Mouse (Mus musculus): Measurements from ENCODE around the gene Cyp21a1.
"Not testable (repeated sequence)": the region's sequence is repeated elsewhere in the genome, so short reads cannot be mapped to it uniquely, and the experiment has no call there.

The Cyp21a1 gene

GRCm38 (mm10) chr17:34804871-34805562, 656 bp upstream of the Cyp21a1 start:
- peak; percentile 4 for DNase-seq (ENCODE audit: extremely low read depth, low read depth)

DNA sequence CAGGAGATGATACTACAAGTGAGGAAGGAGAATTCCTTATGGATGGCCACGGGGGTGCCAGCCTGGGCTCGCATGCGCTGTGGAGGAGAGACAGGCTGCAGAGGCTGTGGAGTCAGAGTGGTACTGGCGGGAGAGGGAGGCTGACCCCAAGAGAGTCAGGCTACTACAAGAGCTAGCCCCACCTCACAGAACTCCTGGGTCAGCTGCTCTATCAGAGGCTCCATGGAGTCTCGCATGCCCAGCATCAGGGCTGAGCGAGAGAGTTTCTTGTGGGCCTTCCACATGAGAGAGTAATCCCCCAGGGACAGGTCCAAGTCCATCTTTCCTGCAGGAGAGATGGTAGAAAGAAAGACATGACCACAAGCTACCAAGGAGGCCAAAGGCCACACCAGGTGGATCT, 994 bp downstream of the Cyp21a1 start:
- DNase-seq (ENCODE audit: extremely low read depth, low read depth) = not testable (repeated sequence)

DNA sequence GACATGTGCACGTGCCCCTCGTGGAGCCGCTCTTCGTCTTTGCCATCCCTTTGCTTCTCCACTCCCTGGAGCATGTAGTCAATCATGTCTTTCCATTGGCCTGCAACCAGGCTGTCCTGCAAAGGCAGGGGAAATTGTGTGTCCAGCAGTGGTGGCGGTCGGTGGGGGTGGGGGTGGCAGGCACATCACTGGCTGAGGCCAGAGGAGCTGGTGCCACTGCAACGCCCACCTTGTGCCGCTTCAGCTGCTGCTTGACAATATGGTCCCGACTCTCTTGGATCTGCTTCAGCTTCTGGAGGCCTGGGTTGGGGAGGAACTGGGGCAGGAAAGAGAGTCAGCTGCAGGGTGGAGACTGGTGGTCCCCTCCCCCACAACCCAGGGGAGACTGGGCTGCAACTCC, 1.6 kb downstream of the Cyp21a1 start:
- not testable (repeated sequence) for DNase-seq (ENCODE audit: extremely low read depth, low read depth)

DNA sequence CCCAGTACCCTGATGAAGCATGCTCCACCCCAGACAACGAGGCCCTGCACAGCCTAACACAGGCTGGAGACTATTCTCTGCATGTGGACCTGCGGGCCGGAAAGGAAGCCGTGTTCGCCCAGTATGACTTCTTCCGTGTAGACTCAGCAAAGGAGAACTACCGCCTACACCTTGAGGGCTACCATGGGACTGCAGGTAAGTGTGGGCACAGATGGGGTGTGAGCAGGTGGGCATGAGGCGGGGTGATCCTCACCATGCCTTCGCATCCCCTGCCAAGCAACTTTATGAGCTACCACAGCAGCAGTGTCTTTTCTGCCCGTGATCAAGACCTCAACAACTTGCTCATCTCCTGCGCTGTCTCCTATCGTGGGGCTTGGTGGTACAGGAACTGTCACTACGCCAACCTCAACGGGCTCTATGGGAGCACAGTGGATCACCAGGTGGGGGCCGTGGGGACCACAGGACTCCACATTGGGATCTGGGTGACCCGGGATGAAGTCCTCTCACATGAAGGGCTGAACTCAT, 3.5 kb downstream of the Cyp21a1 start:
- not testable (repeated sequence) for DNase-seq (ENCODE audit: extremely low read depth, low read depth)

DNA sequence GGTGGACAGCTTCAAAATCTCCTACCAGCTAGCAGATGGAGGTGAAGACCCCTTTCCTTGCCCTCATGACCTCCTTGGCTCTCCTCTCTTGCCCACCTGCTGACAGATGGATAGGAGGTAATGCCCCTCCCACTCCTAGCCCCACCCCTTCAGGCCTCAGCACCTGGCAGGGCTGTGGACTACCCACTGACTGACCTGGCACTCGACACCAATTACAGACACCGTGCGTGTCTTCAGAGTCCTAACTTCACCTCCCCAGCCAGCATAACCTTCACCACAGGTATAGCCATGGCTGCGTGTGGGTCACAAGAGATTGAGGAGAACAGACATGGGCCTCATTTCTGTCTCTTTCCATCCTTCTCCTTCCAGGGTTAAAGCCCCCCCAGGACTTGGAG, 4.8 kb downstream of the Cyp21a1 start:
- DNase-seq (ENCODE audit: extremely low read depth, low read depth) = no peak

GRCm38 (mm10) chr17:34798866-34799530, 5.4 kb downstream of the Cyp21a1 start:
- no peak for DNase-seq (ENCODE audit: extremely low read depth, low read depth)

DNA sequence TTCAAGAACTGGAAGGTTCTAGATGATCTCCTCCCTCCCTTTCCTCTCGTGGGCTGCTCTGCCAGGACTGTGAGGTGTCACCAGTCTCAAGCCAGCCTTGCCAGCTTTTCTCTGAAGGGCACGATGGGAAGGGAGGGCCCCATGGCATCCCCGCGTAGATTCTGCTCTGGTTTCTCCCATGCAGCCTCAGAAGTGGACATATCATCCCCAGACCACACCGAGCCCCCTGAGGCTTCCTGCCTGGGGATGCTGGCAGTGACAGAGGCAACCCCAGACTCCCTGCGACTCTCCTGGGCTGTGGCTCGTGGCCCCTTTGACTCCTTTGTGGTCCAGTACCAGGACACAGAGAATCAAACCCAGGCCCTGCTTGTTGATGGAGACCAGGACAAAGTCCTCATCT, 6.3 kb downstream of the Cyp21a1 start:
- not testable (repeated sequence) for DNase-seq (ENCODE audit: extremely low read depth, low read depth)

DNA sequence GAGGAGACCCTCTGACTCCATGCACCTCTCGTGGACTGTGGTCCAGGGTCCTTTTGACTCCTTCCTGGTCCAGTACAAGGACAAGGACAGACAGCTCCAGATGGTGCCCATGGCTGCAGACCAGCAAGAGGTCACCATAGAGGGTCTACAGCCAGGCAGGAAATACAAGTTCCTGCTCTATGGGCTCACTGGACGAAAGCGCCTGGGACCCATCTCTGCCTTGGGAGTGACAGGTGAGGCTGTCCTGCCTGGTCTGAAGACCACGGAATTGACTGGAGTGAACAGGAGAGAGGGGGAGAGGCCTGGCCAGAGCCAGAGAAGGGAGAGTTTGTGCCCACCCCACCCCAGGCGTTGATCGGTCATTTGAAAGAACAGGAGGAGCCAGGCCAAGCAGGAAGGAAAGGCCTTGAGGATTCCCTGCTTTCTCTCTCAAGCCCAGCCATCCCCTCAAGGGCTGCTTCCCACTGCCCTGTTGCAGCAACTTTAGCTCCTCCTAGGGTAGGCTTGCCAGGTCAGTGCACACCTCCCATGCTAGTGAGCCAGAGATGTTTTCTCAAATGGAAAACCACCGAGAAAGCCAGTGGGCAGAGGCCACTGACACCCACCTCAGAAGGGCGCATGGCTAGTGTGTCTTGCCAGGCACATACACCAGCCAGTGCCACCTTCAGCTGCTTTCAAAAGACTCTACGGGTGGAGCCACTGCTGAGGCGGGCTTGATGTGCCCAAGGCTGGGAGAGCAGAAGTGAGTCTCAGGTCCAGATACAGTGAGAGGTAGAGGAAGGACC, 7.0 kb downstream of the Cyp21a1 start:
- not testable (repeated sequence) for DNase-seq (ENCODE audit: extremely low read depth, low read depth)

DNA sequence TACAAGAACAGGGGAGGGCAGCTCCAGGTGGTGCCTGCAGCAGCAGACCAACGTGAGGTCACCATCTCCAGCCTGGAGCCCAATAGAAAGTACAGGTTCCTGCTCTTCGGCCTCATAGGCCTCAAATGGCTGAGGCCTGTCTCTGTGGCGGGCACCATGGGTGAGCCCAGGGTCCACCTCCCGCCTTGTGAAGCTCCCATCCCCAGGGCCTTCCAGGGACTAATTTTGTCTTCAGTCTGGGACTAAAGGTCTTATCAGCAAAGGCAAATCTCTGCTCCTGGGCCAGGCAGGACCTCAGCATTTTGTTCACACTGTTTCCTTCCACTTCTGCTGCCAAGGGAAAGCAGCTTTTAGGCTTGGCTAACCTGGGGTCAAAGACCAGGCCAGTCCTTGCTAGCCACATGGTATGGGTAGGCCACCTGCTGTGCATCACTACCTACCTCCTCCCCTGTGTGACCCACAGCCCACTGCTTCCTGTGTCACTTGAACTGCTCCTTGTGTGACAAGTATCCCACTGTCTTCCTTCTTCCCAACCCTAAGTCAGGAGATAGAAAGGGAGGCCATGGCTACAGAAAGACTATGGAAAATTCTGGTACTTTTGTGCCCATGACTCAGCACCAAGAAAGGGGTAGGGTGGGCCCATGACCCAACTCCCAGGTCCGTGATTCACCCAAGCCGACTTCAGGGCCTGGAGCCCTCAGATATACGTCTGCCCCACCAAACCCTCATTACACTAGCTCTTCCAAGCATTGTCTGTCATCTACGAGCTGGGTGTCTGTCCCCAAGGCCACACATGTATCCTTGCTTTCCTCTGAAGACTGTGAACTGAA, 7.8 kb downstream of the Cyp21a1 start:
- DNase-seq (ENCODE audit: extremely low read depth, low read depth) = no peak

DNA sequence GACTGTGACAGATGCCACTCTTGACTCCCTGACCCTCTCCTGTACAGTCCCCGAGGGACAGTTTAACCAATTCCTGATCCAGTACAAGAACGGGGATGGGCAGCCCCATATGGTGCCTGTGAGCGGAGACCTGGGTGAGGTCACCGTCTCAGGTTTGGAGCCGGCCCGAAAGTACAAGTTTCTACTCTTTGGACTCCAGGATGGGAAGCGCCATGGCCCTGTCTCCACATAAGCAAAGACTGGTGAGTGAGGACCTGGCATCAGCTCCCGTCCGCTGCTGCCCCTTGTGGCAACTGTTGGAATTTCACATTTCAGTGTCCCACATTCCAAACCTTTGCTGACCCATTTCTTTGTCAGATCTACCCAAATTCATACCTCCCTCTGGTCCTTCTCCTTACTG, 8.7 kb downstream of the Cyp21a1 start:
- DNase-seq (ENCODE audit: extremely low read depth, low read depth) = no peak

GRCm38 (mm10) chr17:34795016-34795415, 9.3 kb downstream of the Cyp21a1 start:
- no peak for DNase-seq (ENCODE audit: extremely low read depth, low read depth)

DNA sequence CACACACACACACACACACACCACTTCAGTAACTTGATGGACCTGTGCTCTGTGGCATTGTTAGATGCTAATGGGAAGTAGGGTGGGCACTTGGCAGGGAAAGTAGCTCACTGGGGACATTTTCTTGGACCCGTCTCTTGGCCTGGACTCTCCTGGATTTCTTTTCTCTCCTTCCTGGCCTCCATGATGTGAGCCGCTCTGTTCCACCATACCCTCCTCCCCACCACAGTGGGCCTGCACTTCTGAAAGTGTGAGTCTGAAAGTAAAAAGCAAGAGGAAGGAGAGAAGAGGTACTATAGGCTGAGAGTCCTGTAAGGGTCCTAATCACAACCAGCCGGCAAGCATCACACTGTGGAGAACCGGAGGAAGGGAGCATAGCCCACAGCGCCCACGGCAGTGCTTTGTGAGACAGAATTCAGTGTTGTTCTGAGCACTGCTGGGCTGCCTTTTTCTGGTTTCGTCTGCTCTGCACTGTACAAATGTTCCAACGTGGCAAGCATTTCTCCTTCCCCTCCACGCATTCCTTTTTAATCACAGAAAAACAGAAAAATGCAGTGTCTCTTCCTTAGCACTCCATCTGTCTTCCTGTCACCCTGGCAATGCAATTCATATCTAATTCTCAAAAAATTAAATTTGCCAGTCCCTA, 26.6 kb downstream of the Cyp21a1 start:
- no peak for DNase-seq (ENCODE audit: extremely low read depth, low read depth)

DNA sequence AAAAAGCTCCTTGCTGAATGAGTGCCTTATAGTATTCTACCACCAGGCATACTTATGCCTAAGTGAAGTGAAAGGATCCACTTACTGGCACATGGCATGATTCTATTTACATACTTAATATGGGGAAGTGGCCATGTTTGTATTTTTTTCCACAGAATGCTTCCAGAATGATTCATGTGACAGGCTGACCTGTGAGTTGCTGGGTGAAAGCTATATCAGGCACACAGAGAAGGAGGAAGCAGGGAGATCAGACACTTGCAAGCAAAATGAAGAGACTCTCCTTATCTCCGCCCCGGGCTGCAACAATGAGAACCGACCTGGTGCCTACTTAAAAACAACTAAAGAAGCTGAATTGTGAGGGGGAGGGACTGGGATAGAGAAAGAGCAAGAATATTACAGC, 42.9 kb downstream of the Cyp21a1 start:
- no peak for DNase-seq (ENCODE audit: extremely low read depth, low read depth)
